Mouse (Mus musculus) cerebellum, postnatal 14 days (tissue): Measurements from ENCODE around the gene Fign.
A peak's percentile ranks its signal among the peaks of the same experiment; 100 is the strongest.

Experiments
- DNase-seq, 2 experiments: peaks; one replicate each; pipeline ENCODE4 v3.0.0; 2021; ENCODE audit warnings: mixed read lengths in 2 of 2

The Fign gene

DNA sequence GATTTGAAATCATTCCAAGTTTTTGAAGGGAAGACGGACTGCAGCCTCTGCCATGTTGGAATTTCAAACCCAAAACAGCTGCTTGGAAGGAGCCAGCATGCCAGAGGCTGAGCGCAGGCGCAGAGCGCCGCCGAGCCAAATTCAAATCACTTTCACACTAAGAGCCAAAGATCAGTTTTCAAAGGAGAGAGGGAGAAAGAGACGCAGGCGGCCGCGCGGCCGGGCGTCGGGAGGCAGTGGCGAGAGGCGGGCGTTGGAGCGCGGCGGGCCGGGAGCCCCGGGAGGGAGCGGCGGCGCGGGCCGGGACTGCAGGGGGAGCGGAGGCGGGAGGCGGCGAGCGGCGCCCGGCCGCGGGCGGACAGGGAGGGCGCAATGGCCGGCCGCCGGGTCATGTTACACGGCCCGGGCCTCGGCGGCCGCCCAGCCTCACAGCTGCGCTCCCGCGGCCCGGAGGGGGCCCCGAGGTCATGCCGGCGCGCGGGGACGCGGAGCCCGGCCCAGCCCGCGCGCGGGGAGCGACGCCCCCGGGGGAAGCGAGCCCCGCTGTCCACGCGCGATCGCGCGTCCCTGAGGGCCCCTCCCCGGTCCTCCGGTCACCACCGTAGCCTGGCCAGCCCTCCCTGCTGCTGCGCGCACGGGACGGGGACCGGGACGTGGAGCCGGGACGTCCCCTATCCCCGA lies at the start of gene Fign:
Fign (minus strand) TSS at position 102 of the 681 bp plus-strand sequence.
- peak; percentile 67 to 71 for DNase-seq

DNA sequence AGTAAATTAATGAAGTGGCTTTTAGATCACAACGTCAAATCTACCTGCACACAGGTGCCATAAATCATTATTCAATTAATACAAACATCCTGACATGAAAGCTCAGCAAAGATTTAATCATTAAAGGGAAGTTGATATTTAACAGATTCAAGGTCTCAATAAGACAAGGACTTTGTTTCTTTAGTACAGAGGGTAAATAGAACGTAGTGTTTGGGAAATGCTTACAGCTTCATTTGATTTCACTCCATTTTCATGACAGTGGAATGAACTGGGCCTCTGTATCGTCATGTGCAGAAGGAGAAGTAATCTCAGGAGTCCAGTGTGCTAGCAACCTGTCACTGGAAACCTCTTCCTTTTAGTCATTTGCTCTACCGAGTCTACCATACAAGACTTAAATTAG lies 35.8 kb upstream of the Fign start:
- no peak for DNase-seq

DNA sequence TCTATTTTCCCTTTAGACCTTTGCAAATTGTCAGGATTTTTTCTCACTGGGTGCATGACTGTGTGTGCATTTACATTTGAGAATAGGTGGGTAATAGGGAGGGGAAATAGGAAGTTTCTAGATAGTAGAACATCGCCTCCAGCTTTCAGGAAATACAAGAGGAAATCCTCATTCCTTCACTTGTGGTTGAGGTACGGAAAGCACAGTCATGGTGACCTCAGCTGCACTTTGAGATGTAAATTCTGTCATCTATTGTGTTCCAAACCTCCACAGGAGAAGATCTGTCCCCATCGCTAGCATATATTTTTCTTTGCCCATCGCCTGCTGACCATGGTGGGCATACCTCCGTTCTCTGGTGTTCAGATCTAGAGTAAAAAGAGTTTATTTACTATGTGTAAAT lies 22.7 kb upstream of the Fign start:
- no peak for DNase-seq

DNA sequence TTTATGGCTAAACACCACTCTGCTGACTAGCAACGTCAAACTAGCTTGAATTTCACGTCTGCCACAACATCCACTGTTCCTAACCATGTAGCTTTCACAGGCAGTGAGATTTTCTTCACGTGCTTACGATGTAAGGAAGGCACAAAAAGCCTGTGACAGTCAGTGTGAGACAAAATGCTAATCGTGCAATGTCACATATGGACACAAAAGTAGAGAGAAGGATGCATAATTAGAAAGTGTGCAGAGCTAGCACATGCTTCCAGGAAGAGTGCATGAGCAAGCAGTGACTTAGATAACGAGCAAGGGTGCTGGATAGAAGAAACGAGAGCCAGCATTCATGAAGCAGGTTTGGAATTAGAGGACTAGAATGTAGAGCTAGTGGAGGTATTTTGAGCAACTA lies 18.8 kb upstream of the Fign start:
- DNase-seq, result no peak

DNA sequence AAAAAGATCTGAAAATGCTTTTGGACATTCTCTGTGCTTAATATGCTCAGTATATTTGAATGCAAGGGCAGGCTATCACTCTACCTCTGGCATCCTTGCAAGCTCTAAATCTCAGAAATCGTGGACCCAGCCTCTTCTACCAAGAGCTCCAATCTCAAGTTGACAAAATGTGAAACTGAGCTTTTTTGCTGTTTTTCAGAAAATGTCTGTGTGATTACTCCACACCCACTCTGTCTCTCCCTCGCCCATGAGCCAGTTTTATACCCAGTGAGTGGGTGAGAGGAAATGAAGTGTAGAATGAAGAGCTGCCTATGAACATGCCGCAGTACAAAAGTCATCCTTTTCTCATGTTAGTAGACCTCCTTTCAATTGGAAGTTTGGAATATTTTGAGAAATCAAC lies 13.3 kb upstream of the Fign start:
- DNase-seq, result no peak

DNA sequence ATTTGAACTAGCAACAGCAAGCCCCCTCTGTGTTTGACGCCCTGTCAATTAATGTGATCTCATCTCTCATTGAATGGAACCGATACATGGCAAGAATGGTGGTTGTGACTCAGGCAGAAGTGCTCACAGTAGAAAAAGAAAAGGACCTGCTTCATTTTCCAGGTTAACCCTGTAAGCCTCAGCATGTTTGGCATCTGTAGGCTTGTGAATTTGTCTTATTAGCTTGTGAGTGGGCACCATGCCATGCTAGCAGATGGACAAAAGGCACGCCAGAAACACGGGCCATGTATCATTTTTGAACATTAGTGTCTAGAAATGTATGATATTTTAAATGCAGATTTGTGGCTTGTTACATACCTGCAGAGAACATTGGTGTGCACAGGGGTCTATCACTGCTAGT lies 12.0 kb upstream of the Fign start:
- DNase-seq, result peak; percentile 86

DNA sequence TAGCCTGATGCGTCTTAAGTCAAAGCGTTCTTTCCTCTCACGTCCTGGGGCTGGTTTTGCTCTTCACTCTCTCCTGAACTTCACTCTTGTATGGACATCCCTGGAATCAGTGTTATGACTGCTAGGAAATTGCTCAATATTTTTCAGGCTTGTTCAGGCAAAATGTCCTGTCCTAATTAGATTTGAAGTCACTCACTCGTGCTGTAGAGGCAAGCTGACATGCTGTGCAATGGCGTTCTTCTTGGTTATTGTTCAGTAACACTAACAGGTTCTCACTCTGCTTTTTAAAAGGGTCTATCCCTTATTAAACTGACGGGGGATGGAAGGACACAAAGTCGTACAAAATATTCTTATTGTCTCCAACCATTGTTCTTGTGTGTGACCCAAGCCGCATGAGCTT lies 10.2 kb upstream of the Fign start:
- DNase-seq, result no peak

DNA sequence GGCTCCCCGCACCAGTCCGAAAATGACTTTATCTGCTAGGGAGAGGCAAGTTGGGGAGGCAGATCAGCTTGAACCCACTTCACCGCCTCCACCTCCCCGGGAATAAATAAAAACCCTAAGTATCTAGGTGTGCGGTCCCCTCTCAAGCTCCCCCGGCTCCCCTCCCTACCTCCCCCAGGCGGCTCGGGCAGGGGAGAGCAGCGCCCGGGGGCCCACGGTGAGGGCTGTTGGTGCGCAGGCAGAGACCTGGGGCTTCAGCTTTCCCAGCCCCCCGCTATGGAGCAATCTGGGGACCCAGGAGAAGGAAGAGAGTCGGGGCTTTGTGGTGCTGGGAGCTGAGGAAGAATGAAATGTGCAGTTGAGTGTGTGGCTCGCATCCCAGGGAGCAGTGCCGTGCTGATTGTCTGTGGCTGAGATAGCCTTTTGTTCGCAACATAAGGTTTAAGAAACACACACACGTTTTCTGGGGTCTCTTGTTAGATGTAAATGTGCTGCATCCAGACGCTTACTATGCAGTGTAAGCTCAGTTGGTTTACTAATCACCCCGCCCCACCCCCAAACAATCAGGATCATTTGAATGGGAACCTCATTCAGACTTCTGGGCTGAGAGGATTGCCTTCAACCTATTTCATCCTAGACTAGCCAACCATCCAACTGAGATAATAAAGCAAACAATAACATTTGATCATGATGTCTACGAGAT lies 931 bp upstream of the Fign start:
- peak; percentile 30 to 41 for DNase-seq

DNA sequence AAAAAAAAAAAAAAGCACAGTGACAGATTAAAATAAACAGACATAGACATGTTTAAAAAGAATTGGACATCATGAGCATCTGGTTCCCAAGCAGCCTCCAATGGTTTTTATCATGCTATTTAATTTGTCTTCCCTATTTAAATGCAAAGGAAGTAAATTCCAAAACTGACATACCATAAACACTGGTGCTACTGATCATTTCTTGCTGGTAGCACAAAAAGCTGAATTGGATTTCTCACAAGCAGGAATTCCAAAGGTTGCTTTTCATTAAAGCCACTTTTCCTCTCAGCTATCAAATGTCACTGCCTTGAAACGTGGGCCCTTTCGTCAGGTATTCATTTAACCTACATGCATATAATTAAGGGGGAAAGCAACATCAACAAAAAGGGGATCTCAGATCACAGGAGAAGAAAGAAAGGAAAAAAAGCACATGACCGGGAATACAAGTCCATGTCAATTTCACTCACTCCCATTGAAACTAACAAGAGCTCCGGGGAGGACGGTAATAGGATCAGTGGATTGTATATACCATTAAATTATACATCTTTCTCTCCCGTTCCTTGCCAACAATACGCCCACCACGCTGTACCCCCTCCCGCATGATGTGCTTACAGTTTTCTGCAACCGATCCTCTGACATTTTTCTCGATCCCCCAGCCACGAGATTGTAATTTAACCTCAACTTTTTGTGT lies 972 bp downstream of the Fign start:
- DNase-seq, result no peak

DNA sequence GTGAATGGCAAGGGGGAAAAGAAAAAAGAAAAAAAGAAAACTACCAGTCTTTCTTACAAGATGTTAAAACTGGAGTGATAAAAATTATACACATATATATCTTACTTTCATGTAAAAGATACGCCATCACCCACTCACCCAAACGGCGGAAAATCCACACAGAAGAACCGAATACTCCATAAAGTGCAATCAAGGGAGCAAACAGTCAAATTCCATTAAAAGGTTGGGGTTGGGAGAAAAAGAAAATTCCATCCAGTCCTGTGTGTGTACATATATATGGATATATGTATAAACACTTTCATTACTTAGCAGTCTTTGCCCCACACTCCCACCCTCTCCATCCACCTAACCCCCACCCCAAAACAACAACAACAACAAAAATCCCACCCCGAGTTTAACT lies 1.7 kb downstream of the Fign start:
- DNase-seq, result no peak

DNA sequence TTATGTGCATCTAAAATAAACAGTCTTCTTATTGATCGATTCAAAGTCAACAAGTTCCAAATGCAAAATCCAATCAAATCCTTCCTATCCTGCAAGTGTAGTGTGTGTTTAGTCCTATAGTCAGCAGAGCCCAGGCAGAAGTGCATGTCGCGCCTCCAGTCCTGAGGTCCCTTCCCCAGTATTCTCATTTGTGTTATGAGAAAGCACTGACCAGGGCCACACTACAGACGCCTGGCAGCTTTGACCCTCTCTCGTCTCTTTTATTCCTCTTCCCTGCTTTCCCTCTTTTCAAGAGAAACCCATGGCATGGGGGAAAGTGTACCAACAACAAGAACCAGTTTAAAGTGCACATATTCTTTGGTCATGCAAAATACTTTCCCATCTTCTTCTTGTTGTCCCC lies 2.3 kb downstream of the Fign start:
- no peak for DNase-seq

DNA sequence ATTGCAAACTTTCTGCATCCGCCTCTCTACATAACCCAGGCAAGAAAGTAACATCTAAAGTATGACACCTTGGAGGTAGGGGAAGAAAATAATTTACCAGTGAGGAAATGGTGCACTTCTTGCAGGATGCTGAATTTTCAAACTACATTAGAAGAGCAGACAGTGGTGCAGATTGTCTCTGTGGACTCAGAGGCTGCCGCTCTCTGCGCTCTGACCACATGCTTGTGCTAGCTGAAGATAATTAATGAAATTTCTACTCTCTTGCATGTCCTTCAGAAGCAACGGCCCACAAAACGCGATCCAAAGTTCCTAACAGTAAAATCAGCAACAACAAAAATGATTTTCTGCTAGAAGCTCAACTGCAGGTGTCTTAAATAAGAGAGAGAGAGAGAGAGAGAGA lies 4.8 kb downstream of the Fign start:
- DNase-seq, result no peak

DNA sequence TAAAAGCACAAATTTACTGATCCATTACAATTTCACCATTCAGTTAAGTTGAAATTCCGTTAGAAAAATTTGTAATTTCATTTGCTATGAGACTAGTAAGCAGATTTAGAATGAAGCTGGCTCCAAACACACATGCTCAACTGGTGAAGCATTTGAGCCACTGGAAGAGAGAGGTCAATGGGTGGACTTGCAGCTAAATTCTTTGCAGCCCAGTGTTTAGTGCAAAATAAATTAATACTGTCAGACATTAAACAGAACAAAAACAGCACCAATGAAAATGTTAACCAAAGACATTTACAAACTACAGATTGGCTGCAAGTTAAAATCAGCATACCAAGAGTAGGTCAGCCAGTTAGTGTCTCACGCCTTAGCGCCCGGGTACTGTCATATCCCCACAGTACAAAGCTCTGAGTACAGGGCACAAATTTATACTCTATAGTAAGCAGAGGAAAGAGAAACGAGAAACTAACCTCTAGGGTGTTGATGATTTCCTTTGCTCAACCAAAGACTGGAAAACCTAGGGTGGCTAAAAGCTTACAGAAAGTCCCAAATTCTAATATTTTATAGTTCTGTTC lies 13.9 kb downstream of the Fign start:
- DNase-seq, result no peak

DNA sequence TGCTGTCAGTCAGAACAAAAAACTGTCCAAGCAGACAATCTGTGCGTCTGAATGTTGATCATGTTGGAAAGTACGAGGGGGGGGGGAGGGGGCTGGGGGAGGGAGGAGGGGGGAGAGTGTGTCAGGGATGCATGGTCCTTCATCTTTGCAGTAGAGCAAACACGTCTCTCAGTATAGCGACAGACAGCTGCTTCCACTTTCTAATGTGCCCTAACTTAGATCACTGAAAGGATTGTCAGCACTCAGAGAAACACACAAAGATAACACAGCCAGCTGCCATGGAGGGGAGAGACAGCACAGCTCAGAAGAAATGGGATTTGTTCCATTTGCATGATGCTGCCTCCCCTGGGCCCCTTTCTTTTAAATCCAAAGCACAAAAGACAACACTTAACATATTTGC lies 18.1 kb downstream of the Fign start:
- no peak for DNase-seq

DNA sequence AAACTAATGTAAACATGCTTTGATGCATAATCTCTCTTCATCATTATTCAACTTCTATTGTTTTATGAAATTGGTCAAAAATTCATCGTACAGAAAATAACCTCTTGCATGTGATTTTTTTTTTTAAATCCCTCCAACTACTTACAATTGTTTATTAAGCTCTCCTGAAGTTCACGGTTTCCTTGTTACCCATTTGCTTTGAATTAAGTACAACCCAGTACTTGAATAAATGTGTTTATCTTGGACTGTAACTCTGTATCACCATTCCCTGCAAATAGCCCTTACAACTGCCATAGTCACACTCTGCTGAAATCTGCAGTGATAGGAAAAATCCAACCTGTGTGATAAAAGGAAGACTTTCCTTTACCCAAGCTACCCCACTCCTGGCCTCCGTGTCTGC lies 19.3 kb downstream of the Fign start:
- DNase-seq, result no peak

DNA sequence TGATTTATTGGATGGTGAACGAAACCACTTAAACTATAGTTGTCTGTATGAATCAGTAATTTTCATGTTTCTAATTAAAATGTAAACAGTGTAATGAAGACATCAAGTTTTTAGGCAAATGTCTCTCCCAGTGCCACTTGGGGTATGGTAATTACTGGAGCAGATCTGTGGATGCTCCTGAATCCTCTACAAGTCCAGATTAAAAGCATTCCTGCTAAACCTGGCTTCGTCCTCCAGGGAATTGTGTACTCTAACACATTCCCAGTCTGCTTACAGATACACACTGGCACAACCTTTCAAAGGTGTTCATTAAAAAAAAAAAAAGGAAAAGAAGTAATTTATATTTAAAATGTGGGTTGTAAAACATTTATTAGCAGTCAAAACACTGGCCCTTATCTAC lies 20.0 kb downstream of the Fign start:
- no peak for DNase-seq

DNA sequence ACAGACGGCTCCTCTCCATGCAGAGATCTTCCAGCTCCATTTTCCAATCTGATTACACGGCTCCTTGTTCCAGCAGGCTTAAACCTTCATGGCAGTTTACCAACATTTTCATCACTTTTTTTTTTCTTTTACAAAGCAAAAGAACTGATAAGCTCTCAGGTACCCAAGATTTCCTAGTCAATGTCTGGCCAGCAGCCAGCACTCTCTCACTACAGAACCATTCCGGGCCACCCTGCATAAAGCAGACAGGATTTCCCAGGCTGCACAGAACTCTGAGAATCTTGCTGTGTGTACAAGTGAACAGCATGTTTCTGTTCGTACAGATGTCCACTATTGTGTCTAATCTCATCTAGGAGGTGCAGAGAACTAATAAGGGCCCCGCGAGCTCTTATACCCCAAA lies 22.0 kb downstream of the Fign start:
- DNase-seq, result peak; percentile 32 to 38

DNA sequence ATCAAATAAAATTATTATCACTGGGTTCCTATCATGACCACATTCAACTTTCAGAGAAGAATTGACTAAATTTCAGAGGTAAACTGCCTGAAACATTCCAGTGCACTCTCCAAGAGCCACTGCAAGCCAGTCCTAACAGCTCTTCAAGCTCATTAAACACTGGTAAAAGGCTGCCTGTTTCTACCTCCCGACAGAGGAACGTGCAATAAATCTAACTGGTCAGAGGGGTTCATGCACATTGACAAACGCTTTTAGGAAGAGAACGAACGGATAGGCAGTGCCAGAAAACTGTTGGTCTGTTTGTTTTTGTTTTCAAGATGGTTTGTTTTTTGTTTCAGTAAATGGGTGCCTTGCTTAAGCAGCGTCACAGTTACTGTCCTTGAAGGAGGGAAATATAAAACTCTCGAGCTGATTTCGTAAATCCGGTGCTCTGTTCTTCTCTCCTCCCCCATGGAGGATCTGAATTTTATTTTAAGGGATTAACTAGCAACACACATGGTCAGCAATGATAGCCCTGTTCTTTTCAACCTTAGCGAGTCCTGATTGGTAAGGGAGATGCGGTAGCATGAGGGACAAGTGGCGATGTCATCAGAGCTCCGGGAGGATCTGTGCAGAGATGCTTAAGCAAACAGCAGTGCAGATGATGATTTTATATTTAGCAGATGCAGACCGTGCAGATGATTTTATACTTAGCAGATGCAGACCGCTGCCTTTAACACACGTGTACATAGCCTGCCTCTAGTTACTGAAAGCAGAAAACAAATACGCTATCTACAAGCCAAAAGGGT lies 23.0 kb downstream of the Fign start:
- DNase-seq, result no peak

DNA sequence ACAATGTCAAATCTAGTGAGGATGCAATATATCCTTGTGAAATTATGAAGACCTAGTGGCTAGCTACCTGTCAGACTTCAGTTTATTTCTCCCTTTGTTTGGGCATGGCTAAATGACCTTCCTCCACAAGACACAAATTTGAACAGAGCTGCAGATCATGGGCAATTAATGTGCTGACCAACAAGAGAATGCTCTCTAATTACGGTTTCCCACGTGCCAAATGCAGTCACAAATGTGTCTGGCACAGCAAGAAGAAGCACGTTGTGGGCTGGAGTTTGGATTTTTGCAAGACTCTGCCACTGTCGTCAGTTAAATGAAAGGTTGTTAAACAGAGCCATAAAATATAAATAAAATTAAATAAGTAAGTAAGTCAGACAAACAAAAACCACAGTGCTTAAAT lies 25.7 kb downstream of the Fign start:
- no peak for DNase-seq

DNA sequence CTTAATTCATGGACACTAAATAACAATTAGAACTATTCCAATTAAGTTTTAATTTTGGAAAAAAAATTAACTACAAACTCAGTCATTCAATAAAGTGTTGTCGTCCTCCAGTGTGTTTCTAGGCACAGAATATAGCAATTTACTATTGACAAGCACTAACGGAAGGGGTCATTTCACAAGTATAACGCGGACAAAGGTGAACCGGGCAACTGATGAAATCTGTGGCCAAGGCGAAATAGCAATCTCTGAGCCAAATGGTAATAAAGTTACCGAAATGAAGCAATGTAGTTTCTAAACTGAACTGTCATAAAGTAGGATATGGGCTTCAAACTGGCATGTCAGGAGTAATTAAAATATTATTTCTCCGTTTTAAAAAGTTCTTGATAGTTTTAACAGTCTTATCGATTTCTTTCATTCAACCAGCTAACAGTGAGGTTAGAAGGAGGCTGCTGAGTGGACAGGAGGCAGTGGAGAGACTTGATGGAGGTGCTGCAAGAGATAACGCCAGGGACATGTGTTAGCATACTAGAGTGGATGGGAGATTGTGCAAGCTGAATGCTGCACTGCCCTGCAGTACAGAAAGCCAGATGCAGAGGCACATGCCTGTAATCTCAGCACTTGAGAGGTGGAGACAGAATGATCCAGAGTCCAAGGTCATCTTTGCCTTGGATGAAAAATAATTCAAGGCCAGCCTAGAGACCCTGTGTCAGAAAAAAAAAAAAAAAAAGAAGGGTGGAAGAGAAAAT lies 27.7 kb downstream of the Fign start:
- DNase-seq, result no peak

DNA sequence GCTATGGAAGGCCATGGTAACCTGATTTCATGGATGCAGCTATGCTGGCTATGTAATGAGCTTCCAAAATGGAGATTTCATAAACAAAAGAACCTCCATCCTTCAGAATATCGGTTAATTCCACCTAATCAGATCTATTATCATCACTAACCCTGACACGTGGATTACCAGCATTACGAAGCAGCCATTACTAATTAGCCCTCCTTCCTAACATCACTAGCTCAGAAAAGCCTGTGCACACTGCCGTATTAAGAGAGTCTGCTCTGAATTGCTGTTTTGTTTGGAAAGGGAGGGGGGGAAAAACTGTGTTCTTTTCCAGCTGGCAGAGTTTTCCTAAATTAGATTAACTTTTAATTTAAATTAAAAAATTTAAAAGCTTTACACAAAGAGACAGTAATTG lies 32.3 kb downstream of the Fign start:
- no peak for DNase-seq

DNA sequence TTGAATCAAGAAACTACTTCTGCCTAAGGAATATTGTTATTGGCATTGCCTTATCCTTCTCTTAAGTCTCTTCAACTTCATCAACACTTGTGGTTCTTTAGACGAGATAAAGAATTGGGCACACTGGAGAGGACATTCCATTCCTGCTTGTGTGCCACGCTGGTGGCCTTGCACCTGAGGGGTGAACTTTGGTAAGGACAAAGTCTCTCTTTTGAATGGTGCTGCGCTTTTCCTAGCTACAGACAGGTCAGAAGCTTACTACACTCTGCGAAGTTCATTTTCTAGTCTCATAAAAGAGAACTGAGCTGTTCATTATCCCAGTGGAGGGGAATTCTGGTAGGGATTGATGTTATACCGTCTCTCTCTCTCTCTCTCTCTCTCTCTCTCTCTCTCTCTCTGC lies 38.4 kb downstream of the Fign start:
- DNase-seq, result no peak
